Mouse (Mus musculus): ENCODE measurements around the gene Polr2b. TPM values are rescaled to one million over a fixed set of nuclear protein-coding genes. Genes with fewer than 3 reads are reported as not detected.

Polr2b gene
- polyA plus RNA-seq, 1 experiment, result 24.3 TPM

GRCm38 (mm10) chr5:77354361-77354787, 44.4 kb downstream of the Polr2b start:
- H3K27me3 ChIP-seq (ENCODE audit: control insufficient read depth, insufficient read depth, insufficient read length), result no peaks in the 10 kb centered on the region
- H3K36me3 ChIP-seq (ENCODE audit: control insufficient read depth, insufficient read depth), result peaks cover 19% of the 10 kb centered on the region
- no peak overlapping the region for H3K4me3 ChIP-seq (ENCODE audit: insufficient read depth, poor library complexity, severe bottlenecking)
- H3K79me2 ChIP-seq (ENCODE audit: control insufficient read depth, insufficient read depth), result peaks cover 29% of the 10 kb centered on the region
- peaks cover 2% of the 10 kb centered on the region for H3K79me3 ChIP-seq (ENCODE audit: low read depth)
- TF ChIP-seq USF1 (IDR thresholded peaks at IDR 0.05; ENCODE audit: low read depth) (no peak), CTCF (IDR thresholded peaks at IDR 0.05; ENCODE audit: control insufficient read depth, insufficient read depth, insufficient read length) (peak; percentile 85)
- no peak overlapping the region for H3ac ChIP-seq (ENCODE audit: control insufficient read depth, insufficient read length, low read depth)

DNA sequence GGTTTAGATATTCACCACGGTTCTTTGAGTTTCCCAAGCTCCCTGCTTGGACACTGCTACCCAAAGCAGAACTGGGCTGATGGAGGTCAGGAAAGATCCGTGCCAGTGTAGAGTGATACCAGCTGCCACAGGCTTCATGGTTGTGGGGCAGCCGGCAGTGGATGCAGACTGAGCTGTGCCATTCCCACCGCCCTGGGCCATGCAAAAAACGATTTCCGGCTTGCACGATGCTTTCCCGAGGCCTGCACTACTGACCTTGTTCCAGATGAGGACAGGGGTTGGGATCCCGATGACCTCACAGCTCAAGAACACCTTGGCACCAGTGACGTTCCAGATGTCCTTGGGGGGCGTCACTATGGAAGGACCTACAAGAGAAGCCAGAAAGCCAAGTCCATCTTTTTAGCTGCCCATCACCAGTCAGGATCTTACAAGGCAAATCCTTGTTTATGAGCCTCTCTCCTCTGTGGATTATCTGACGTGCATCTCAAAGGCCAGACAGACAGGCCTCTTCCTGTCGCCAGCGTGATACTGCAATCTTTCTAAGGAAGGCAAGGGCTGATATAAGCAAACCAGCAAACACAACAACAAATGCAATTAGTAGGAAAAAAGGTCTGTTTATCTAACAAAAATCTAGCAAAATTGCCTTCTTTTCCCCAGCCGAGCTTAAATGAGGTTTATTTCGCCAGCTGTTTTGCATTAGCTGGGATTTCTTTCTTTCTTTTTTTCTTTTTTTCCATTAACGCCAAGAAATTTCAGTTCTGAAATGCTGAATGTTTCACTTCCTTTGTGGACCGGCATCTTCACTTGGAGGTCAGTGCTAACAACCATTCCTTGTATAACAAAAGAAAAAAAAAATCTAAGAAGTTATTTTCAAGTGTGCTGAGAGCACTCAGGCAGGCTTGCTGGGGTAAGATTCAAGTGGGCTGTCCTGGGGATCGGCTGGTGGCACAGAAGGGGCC, 45.6 kb downstream of the Polr2b start:
- H3ac ChIP-seq (ENCODE audit: control insufficient read depth, insufficient read length, low read depth), result no peak overlapping the region
- peaks cover 9% of the 10 kb centered on the region for H3K36me3 ChIP-seq (ENCODE audit: control insufficient read depth, insufficient read depth)
- H3K79me2 ChIP-seq (ENCODE audit: control insufficient read depth, insufficient read depth), result peaks cover 41% of the 10 kb centered on the region
- TF ChIP-seq CEBPB (IDR thresholded peaks at IDR 0.05; ENCODE audit: low read depth) (no peak), MYOG (IDR thresholded peaks at IDR 0.05; ENCODE audit: control insufficient read depth, extremely low read depth, insufficient read length) (no peak), USF1 (IDR thresholded peaks at IDR 0.05; ENCODE audit: low read depth) (no peak), FOSL1 (IDR thresholded peaks at IDR 0.05; ENCODE audit: insufficient read depth, low read length, poor library complexity, severe bottlenecking) (no peak), MYOD1 (IDR thresholded peaks at IDR 0.05; ENCODE audit: control insufficient read depth, insufficient read length, low read depth) (no peak), MAX (IDR thresholded peaks at IDR 0.05) (no peak), CTCF (IDR thresholded peaks at IDR 0.05; ENCODE audit: control insufficient read depth, insufficient read depth, insufficient read length) (no peak)
- H3K4me3 ChIP-seq (ENCODE audit: insufficient read depth, poor library complexity, severe bottlenecking), result no peak overlapping the region
- H3K27me3 ChIP-seq (ENCODE audit: control insufficient read depth, insufficient read depth, insufficient read length), result no peaks in the 10 kb centered on the region
- peaks cover 4% of the 10 kb centered on the region for H3K79me3 ChIP-seq (ENCODE audit: low read depth)

DNA sequence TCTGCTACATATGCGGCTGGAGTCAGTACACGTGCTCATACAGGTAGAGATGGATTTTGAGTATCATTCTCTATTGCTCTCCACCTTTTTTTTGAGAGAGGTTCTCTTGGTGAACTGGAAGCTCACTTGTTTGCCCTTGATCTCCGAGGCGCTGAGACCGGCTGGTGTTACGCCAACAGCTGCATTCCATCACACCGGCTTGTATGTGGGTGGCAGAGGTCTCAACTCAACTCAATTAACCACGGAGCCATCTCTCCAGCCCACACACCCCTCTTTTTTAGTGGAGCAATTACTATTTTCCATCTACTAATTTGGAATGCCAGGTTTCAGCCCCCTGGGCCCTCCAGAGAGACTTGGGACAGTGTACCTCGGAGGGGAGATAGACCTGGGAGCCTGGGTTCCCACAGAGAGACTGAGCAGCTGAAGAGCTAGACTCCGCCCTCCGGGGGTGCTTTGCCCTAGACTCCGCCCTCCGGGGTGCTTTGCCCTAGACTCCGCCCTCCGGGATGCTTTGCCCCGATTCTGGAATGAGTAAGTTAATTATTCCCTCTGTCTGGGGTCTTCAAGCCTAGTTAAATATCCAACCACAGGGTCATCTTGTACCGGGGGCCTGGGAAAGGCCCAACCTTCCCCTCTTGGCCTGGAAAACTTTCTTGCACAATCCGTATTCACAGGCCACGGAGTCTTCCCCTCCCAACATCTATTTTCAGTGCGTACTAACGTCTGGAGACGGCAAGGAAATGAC, 47.6 kb downstream of the Polr2b start:
- H3ac ChIP-seq (ENCODE audit: control insufficient read depth, insufficient read length, low read depth), result peak overlapping the region; percentile 6
- peak overlapping the region; percentile 21 for H3K4me3 ChIP-seq (ENCODE audit: insufficient read depth, poor library complexity, severe bottlenecking)
- peaks cover 48% of the 10 kb centered on the region for H3K79me2 ChIP-seq (ENCODE audit: control insufficient read depth, insufficient read depth)
- no peak for TF ChIP-seq USF1 (IDR thresholded peaks at IDR 0.05; ENCODE audit: low read depth)
- TF ChIP-seq MYOG (IDR thresholded peaks at IDR 0.05; ENCODE audit: control insufficient read depth, extremely low read depth, insufficient read length), result no peak
- no peak for TF ChIP-seq MAX (IDR thresholded peaks at IDR 0.05)
- TF ChIP-seq MYOD1 (IDR thresholded peaks at IDR 0.05; ENCODE audit: control insufficient read depth, insufficient read length, low read depth), result no peak
- no peak for TF ChIP-seq FOSL1 (IDR thresholded peaks at IDR 0.05; ENCODE audit: insufficient read depth, low read length, poor library complexity, severe bottlenecking)
- peak; percentile 68 for TF ChIP-seq CEBPB (IDR thresholded peaks at IDR 0.05; ENCODE audit: low read depth)
- peaks cover 5% of the 10 kb centered on the region for H3K79me3 ChIP-seq (ENCODE audit: low read depth)
- H3K36me3 ChIP-seq (ENCODE audit: control insufficient read depth, insufficient read depth), result no peaks in the 10 kb centered on the region
- H3K27me3 ChIP-seq (ENCODE audit: control insufficient read depth, insufficient read depth, insufficient read length), result no peaks in the 10 kb centered on the region

DNA sequence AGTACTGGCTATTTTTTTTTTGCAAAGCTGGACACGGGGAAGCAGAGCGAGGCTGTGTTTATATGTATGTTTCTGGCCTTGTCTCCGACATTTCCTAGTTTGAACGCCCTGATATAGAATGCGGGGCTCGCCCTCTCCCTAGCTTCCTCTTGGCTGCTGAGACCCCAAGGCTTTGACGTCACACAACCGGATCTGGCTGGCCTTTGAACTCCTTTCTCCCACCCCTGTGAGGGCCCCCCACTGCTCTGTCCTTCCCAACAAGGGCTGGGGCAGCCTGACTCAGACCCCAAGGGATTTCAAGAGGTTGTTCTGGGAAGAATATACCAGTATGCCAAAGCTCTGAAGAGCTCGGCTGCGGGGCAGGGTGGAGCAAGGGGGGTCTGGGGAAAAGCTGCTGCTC, 48.4 kb downstream of the Polr2b start:
- Histone ChIP-seq H3K27me3 (ENCODE audit: control insufficient read depth, insufficient read depth, insufficient read length) (no peaks in the 10 kb centered on the region), H3K36me3 (ENCODE audit: control insufficient read depth, insufficient read depth) (no peaks in the 10 kb centered on the region), H3K4me3 (ENCODE audit: insufficient read depth, poor library complexity, severe bottlenecking) (no peak overlapping the region), H3K79me2 (ENCODE audit: control insufficient read depth, insufficient read depth) (peaks cover 56% of the 10 kb centered on the region), H3ac (ENCODE audit: control insufficient read depth, insufficient read length, low read depth) (peak overlapping the region; percentile 24), H3K79me3 (ENCODE audit: low read depth) (peaks cover 6% of the 10 kb centered on the region)
- TF ChIP-seq CEBPB (IDR thresholded peaks at IDR 0.05; ENCODE audit: low read depth) (no peak), CTCF (IDR thresholded peaks at IDR 0.05; ENCODE audit: control insufficient read depth, insufficient read depth, insufficient read length) (no peak), MAX (IDR thresholded peaks at IDR 0.05) (no peak), MYOG (IDR thresholded peaks at IDR 0.05; ENCODE audit: control insufficient read depth, extremely low read depth, insufficient read length) (no peak), USF1 (IDR thresholded peaks at IDR 0.05; ENCODE audit: low read depth) (no peak)

DNA sequence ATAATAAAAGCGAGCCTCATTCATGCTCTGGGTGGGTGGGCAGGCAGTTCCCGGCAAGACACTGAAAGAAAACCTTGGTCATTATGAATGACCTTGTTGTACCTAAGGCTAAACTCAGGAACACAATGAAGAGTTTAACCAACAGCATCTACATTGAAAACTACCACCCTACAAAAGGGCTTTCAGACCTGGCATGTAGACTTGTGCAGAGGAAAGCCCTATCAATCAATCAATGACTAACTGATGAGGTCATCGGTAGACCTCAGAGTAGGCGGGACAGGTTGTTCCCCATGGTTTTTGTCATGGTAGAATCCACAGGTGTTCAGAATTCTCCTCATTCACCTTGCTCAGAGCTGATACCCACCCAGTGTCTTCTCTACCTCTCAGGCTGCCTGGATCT, 50.0 kb downstream of the Polr2b start:
- peaks cover 63% of the 10 kb centered on the region for H3K79me2 ChIP-seq (ENCODE audit: control insufficient read depth, insufficient read depth)
- H3ac ChIP-seq (ENCODE audit: control insufficient read depth, insufficient read length, low read depth), result no peak overlapping the region
- H3K79me3 ChIP-seq (ENCODE audit: low read depth), result peaks cover 6% of the 10 kb centered on the region
- no peak overlapping the region for H3K4me3 ChIP-seq (ENCODE audit: insufficient read depth, poor library complexity, severe bottlenecking)
- H3K36me3 ChIP-seq (ENCODE audit: control insufficient read depth, insufficient read depth), result no peaks in the 10 kb centered on the region
- TF ChIP-seq MAX (IDR thresholded peaks at IDR 0.05) (no peak), MYOD1 (IDR thresholded peaks at IDR 0.05; ENCODE audit: control insufficient read depth, insufficient read length, low read depth) (no peak), FOSL1 (IDR thresholded peaks at IDR 0.05; ENCODE audit: insufficient read depth, low read length, poor library complexity, severe bottlenecking) (no peak), MYOG (IDR thresholded peaks at IDR 0.05; ENCODE audit: control insufficient read depth, extremely low read depth, insufficient read length) (no peak), USF1 (IDR thresholded peaks at IDR 0.05; ENCODE audit: low read depth) (no peak)
- no peaks in the 10 kb centered on the region for H3K27me3 ChIP-seq (ENCODE audit: control insufficient read depth, insufficient read depth, insufficient read length)
